Mouse (Mus musculus) retina, adult 2 months (tissue): Measurements from ENCODE around the gene Kdm8.
"Not testable (repeated sequence)": the region's sequence is repeated elsewhere in the genome, so short reads cannot be mapped to it uniquely, and the experiment has no call there.

Source experiments
- DNase-seq: peaks from one replicate; pipeline ENCODE4 v3.0.0-alpha.2; 2012; ENCODE audit warnings: low read depth, low spot score

Gene Kdm8

GRCm38 (mm10) chr7:125444464-125445401 lies at the start of gene Kdm8:
Kdm8 (plus strand) TSS chr7:125444676.
- DNase-seq = peak; percentile 87

- no peak for DNase-seq
These were observed 46.4 kb upstream of the Kdm8 start for GRCm38 (mm10) chr7:125398116-125398515.

DNA sequence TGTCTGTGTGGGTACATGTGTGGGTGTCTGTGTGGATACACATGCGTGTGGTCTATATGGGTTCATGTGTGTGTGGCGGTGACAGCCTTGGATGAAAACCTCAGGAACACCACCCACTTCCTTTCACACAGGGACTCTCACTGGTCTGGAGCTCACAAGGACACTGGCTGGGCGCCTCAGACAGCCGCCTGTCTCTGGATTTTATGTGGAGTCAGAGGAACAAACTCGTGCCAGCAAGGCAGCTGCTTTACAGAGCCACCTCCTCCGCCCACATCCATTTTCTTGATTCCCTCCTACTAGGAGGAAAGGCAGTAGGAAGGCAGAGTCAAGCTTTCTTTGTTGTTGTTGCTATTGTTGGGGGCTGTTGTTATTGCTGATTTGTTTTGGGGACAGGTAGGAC lies 45.8 kb upstream of the Kdm8 start:
- DNase-seq = no peak

- no peak for DNase-seq
These were observed 37.3 kb upstream of the Kdm8 start for GRCm38 (mm10) chr7:125407136-125407535.

GRCm38 (mm10) chr7:125415087-125415486 lies 29.4 kb upstream of the Kdm8 start:
- DNase-seq = no peak

DNA sequence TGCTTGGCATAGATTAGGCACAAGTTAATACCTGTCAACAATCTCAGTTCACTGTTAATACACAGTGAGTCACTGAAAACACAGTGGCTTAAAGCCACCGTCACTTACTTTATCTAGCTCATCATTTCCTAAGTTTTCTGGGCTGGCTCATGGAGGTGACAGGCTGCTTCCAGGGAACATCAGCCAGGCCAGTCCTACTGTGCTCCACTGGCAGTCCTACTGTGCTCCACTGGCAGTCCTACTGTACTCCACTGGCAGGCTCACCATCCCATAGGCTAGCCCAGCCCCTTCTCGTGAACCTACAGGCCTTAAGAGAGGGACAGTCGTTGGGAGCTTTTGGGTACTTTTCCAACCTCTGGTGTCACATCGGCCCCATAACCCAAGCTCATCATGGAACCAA lies 28.7 kb upstream of the Kdm8 start:
- DNase-seq = no peak

GRCm38 (mm10) chr7:125416762-125417161 lies 27.7 kb upstream of the Kdm8 start:
- no peak for DNase-seq

- no peak for DNase-seq
These were observed 26.1 kb upstream of the Kdm8 start for GRCm38 (mm10) chr7:125418413-125418812.

- no peak for DNase-seq
These were observed 24.3 kb upstream of the Kdm8 start for GRCm38 (mm10) chr7:125420190-125420589.

DNA sequence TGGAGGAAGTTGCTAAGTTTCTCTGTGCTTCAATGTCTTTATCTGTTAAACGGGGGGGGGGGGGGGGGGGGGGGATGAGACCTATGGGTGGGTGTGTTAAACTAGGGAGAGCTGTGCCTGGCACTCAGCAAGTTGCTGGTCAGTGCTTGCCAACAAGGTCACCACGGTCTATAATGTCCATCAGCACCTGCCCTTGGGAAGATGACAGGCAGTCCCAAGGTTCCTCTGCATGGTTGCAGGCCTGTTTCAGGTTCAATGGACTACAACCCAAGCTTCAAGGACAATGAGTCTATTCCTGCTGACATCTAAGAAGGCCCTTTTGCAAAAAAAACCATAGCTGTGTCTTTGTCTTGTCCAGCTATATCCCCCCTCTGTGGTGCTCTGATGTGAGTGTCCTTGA lies 22.6 kb upstream of the Kdm8 start:
- no peak for DNase-seq

DNA sequence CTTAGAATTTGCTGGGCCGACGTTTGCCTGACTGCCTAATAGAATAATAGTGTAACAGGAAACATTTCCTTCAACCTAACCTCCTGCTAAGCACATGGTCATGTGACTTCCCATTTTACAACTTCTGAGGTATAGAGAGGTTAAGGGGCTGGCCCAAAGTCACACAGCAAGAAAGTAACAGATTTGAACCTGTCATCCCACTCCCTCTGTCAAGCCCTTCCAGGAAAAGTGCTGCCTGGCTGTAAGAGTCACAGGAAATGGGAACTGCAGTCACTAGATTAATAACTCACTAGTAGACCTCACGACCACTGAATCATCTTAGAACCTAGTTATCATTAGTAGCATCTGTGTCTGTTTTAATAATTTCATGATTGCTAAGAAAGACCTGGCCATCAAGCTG lies 21.4 kb upstream of the Kdm8 start:
- DNase-seq = no peak

DNA sequence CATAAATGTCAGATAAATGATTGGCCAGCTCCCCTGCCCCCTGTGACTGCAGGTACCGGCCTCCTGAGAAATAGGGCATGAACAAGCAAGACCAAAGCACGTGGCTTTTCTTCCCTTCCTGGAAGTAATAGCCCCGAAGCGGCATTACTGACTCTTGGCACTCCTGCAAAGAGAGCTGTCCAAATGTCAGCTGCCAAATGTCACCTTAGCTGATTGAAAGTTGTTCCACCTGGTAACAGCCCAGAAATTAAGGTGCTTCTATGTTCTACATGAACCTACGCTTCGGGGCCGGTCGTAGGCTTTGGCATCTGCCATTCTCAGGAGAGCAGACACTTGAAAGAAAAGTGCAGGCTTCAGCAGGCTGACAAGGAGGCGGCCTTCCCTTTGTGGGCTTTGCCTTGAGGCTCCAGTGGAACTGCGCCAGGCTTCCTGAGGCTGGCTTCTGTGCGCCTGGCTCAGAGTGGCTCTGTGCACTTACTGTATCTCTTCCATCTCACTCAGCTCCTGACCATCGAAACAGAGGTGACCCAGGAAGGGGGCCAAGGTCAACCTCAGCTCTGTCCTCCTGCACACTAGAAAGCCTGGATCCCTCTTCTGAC lies 16.9 kb upstream of the Kdm8 start:
- DNase-seq = no peak

DNA sequence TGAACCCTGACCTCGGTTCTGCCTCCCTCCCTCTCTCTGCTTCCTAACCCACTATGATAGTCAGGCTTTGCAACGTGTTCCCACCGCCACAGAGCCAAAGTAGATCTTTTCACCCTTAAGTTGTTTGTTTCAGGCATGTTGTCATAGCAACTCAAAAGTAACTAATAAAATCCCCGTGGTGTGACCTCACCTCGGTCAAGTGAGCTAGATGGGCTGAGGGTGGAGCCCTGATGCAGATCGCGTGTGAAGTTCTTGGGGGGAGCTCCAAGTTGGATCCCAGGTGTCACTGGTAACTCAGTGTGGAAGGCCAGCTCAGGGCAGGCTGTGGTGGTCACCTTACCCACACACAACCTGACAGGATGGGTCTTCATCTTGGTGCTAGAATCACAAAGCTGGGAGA lies 16.1 kb upstream of the Kdm8 start:
- DNase-seq = no peak

DNA sequence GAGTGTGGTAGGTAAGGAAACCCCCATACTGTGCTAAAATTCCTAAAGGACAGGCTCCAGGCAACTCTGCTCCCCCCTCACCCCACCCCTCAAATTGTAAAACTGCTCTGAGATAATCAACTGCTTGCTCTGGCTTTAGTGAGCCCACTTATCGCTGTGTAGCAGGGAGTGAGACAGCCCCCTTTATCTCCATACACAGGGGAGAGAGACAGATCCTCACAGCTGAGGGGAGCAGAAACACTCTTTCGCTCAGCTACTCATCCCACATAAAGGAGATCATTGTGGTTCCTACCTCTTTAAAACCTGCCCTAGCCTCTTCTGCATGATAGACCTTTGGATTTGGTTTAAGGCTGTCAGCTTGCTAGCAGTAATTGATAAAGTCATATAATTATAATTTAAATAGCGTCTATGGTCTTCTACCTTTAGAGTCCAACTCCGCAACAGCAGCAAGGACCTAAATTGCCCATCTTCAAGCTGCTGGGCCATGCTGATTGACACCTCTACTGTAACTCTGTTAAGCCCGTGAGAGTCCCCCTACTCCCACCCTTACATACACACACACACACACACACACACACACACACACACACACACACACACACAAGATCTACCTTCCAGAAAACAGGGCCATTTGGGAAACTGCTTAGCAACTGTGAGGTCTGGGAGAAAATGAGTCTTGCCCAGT lies 15.5 kb upstream of the Kdm8 start:
- not testable (repeated sequence) for DNase-seq

DNA sequence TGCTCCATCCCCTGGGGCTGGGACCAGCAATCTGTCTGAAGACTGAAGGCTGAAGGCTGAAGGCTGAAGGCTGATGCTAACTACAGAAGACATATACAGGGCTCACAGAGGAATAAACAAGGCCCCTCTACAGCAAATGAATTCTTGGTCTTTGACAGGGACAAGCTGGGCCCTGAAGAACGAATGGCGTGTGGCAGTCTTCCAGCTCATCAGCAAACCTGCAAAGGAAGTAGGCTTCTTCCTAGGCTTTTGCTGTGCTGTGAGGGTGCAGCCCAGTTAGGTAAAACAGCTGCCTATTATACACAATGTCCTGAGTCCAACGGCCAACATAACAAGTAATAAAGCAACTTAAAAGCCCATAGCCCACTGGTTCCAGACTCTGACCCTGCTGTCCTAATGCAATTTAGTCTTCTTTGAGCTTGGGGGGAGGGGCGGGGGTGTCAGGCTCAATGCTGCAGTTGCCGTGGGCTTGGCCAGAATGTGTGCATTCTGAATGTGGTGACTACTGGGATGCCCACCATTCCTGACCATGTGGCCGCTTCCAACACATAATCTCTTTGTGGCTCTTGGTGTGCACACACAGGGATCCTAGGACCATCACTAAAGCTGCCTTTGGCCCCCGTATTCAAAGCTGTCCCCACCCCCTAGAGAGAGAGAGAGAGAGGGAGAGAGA lies 14.2 kb upstream of the Kdm8 start:
- DNase-seq = no peak

DNA sequence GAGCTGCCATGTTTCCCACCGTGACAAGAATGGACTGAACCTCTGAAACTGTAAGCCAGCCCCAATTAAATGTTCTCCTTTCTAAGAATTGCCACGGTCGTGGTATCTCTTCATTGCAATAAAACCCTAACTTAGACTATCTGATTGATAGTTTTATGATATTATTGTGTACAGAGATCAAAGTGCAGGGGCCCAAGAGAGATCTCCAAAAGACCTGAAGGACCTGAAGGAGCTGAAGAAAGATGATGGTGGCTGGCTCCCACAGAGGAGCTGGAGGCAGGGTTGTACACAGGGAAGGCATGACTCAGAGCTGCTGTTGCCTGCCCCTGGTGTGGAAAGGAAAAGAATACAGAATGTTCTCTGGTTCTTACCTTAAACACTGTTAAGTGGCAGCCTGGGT lies 10.6 kb upstream of the Kdm8 start:
- DNase-seq = no peak

DNA sequence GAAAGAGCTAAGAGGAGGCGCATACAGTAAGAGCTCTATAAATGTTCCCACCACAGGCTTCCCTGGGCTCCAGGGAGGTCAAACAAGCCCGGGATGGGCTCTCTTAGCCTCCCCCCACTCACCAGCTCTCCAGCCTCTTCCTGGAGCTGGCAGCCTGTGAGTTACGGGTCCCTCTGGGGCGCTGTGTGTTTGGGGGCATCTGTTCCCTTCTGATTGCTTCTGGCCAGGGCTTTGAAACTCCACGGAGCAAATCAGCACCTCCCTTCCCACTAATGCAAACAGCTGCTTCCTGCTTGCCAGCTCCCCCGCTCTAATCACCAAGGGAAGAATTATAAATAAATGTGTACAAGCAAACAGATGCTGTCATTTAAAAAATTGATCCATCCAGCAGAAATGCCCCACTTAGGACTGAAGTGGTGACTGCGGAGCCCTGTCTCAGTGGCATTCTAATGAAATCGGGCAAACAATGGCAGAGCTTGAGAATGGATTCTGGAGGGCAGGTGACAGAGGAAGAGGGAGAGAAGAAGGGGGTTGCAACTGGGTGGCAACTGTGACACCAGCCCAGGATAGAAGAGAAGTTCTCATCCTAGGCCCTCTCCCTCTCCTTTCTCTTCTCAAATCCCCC lies 9.7 kb upstream of the Kdm8 start:
- DNase-seq = no peak

GRCm38 (mm10) chr7:125442323-125442722 lies 2.2 kb upstream of the Kdm8 start:
- no peak for DNase-seq

GRCm38 (mm10) chr7:125444076-125444463 lies 406 bp upstream of the Kdm8 start:
- DNase-seq = no peak

DNA sequence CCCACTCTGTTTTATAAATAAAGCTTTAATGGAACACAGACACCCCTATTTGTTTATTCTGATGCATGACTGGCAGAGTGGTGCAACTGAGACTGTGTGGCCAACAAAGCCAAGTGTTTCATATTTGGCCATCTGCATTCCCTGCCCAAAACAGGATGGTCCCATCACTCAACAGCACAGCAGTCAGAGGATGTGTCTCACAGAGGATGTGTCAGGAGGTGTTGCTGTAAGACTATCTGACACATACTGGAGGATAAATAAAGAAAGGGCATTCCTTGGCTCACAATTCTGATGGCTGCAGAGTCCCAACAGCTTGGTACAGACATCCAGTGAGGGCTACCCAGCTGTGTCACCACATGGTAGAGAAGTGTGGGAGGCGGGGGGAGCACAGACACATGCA lies 6.2 kb downstream of the Kdm8 start:
- DNase-seq = no peak

GRCm38 (mm10) chr7:125451078-125451477 lies 6.6 kb downstream of the Kdm8 start:
- no peak for DNase-seq

GRCm38 (mm10) chr7:125453671-125454070 lies 9.2 kb downstream of the Kdm8 start:
- DNase-seq = no peak
